Mouse (Mus musculus): ENCODE data around the gene Hmgn2.

- TF ChIP-seq POLR2A (IDR thresholded peaks at IDR 0.05; ENCODE audit: borderline replicate concordance, insufficient read depth, low read length) (no peak), CTCF (IDR thresholded peaks at IDR 0.05; ENCODE audit: borderline replicate concordance, insufficient read depth, low read depth, low read length) (no peak)
These were observed 27.8 kb downstream of the Hmgn2 start for GRCm38 (mm10) chr4:133940386-133941260.
